22 mouse cellular contexts compared by ENCODE assay signal in genomic region chr2:67858340-67858739, GRCm38 (mm10).
"Had no signal": no experiment of that assay in that cellular context is flagged by ENCODE, and none has a peak within 500 bp of the region (broad histone marks: within the 10 kb centered on the region; RNA-seq: fewer than 3 reads in every experiment).

No protein-coding gene starts in this region.

- H3K9ac ChIP-seq: heart, embryonic 12.5 days; intestine, embryonic 15.5 days; limb, embryonic 12.5 days had no signal

- DNase-seq: gastrocnemius, adult 2 months; gastrocnemius, postnatal 10 days; gastrocnemius, postnatal 25 days; heart, adult 18-20 months; heart, postnatal 10 days; heart, postnatal 4 days; kidney, adult 18-20 months; kidney, adult 8-10 months; kidney, postnatal 10 days; kidney, postnatal 25 days; kidney, postnatal 4 days; liver had no signal

- H3K36me3 ChIP-seq: heart, embryonic 10.5 days; heart, embryonic 12.5 days; intestine, embryonic 15.5 days; limb, embryonic 10.5 days; limb, embryonic 12.5 days had no signal

- H3K27me3 ChIP-seq: heart, embryonic 12.5 days; intestine, embryonic 15.5 days; limb, embryonic 12.5 days had no signal

- ATAC-seq: hindbrain, embryonic 16.5 days; inflammation-experienced regulatory T-cells, adult 6 months; intestine, embryonic 15.5 days; intestine, postnatal 0 days had no signal

- H3K4me1 ChIP-seq: heart, embryonic 10.5 days; heart, embryonic 12.5 days; intestine, embryonic 15.5 days; limb, embryonic 10.5 days; limb, embryonic 12.5 days had no signal

- H3K4me2 ChIP-seq: heart, embryonic 12.5 days; intestine, embryonic 15.5 days; limb, embryonic 12.5 days had no signal

- H3K4me3 ChIP-seq: gastrocnemius, adult 2 months; heart, embryonic 10.5 days; heart, embryonic 12.5 days; intestine, embryonic 15.5 days; layer of hippocampus, adult 2 months; left cerebral cortex, adult 2 months; limb, embryonic 10.5 days; limb, embryonic 12.5 days had no signal

- H3K9me3 ChIP-seq: heart, embryonic 10.5 days; heart, embryonic 12.5 days; intestine, embryonic 15.5 days; limb, embryonic 10.5 days; limb, embryonic 12.5 days had no signal

- H3K27ac ChIP-seq: gastrocnemius, adult 2 months; heart, embryonic 10.5 days; intestine, embryonic 15.5 days; layer of hippocampus, adult 2 months; left cerebral cortex, adult 2 months; limb, embryonic 10.5 days; limb, embryonic 12.5 days had no signal
